Mouse (Mus musculus) spleen, postnatal 14 days (tissue): ENCODE data around the gene Plekhg2.

Experiments used
- DNase-seq, 2 experiments: peaks; one replicate each; pipeline ENCODE4 v3.0.0; 2021 to 2022; ENCODE audit warnings: low spot score in 2 of 2

Plekhg2 gene

GRCm38 (mm10) chr7:28382981-28383396, 10.6 kb upstream of the Plekhg2 start:
- peak; percentile 42 to 46 for DNase-seq

GRCm38 (mm10) chr7:28382347-28382951, 10.1 kb upstream of the Plekhg2 start:
- DNase-seq, result no peak

GRCm38 (mm10) chr7:28381938-28382337, 9.5 kb upstream of the Plekhg2 start:
- DNase-seq, result peak; percentile 69 to 78

- DNase-seq, result peak; percentile 66 to 74
Observed at GRCm38 (mm10) chr7:28381017-28381790, 8.8 kb upstream of the Plekhg2 start.

- no peak for DNase-seq
Observed at GRCm38 (mm10) chr7:28380237-28381016, 8.0 kb upstream of the Plekhg2 start, which contains the start of gene Zfp36. Gene Zfp36, minus strand, starts transcription at chr7:28380253.

GRCm38 (mm10) chr7:28378769-28379651, 6.6 kb upstream of the Plekhg2 start:
- DNase-seq, result peak; percentile 91 to 94

- DNase-seq, result peak; percentile 32 to 35
Observed at GRCm38 (mm10) chr7:28378066-28378690, 5.8 kb upstream of the Plekhg2 start.

GRCm38 (mm10) chr7:28377190-28378065, 5.0 kb upstream of the Plekhg2 start:
- no peak for DNase-seq

- peak; percentile 34 to 45 for DNase-seq
Observed at GRCm38 (mm10) chr7:28376011-28376771, 3.8 kb upstream of the Plekhg2 start.

- DNase-seq, result peak; percentile 80 to 82
Observed at GRCm38 (mm10) chr7:28375176-28375921, 3.0 kb upstream of the Plekhg2 start.

- DNase-seq, result no peak
Observed at GRCm38 (mm10) chr7:28374647-28375046, 2.2 kb upstream of the Plekhg2 start.

- DNase-seq, result no peak
Observed at GRCm38 (mm10) chr7:28373891-28374495, 1.6 kb upstream of the Plekhg2 start.

GRCm38 (mm10) chr7:28373131-28373581, 757 bp upstream of the Plekhg2 start:
- DNase-seq, result peak; percentile 27 to 70

GRCm38 (mm10) chr7:28371514-28371989, 847 bp downstream of the Plekhg2 start:
- peak; percentile 39 to 40 for DNase-seq

GRCm38 (mm10) chr7:28370977-28371513, 1.4 kb downstream of the Plekhg2 start:
- no peak for DNase-seq

- DNase-seq, result no peak
Observed at GRCm38 (mm10) chr7:28370051-28370450, 2.3 kb downstream of the Plekhg2 start.

- DNase-seq, result no peak
Observed at GRCm38 (mm10) chr7:28368276-28368920, 4.0 kb downstream of the Plekhg2 start.
